Mouse (Mus musculus): ENCODE measurements around the gene Cxxc4. TPM values are rescaled to one million over a fixed set of nuclear protein-coding genes. Genes with fewer than 3 reads are reported as not detected.
"Not testable (repeated sequence)": the region's sequence is repeated elsewhere in the genome, so short reads cannot be mapped to it uniquely, and the experiment has no call there.

The Cxxc4 gene
- 12.9 and 13.2 TPM in 2 replicates for polyA plus RNA-seq (2012; rRNA removed)

- DNase-seq, result peak in 1 of 2 experiments; percentile 22
- Histone ChIP-seq H3K27me3 (ENCODE audit: control insufficient read depth, insufficient read depth, low read length) (no peaks in the 10 kb centered on the region), H3K27ac (ENCODE audit: insufficient read depth, low read length) (peak within 1 kb of the TSS; percentile 4), H3K4me1 (ENCODE audit: control insufficient read depth, insufficient read depth, low read length) (no peaks in the 10 kb centered on the region; the same call in 1 of the 2 replicates), H3K4me3 (replicated peaks; ENCODE audit: insufficient read depth, low read depth, low read length) (peak within 1 kb of the TSS; percentile 69)
- 7% methylated on average over 19 of the region's 22 CpGs for WGBS
- TF ChIP-seq CTCF (IDR thresholded peaks at IDR 0.05; ENCODE audit: borderline replicate concordance, insufficient read depth, low read depth, low read length) (no peak), POLR2A (IDR thresholded peaks at IDR 0.05; ENCODE audit: borderline replicate concordance, insufficient read depth, low read length) (peak; percentile 1; the same call in 1 of the 2 replicates)
These were observed at the start of gene Cxxc4 for GRCm38 (mm10) chr3:134236414-134237112. Gene Cxxc4 (plus strand): TSS chr3:134236484.

- WGBS, result 43% methylated on average over 12 of the region's 12 CpGs
- no peak for DNase-seq
- H3K4me1 ChIP-seq (ENCODE audit: control insufficient read depth, insufficient read depth, low read length), result no peaks in the 10 kb centered on the region
- TF ChIP-seq POLR2A (IDR thresholded peaks at IDR 0.05; ENCODE audit: borderline replicate concordance, insufficient read depth, low read length) (no peak), CTCF (IDR thresholded peaks at IDR 0.05; ENCODE audit: borderline replicate concordance, insufficient read depth, low read depth, low read length) (no peak)
- H3K27me3 ChIP-seq (ENCODE audit: control insufficient read depth, insufficient read depth, low read length), result no peaks in the 10 kb centered on the region
- H3K27ac ChIP-seq (ENCODE audit: insufficient read depth, low read length), result no peak overlapping the region
- H3K4me3 ChIP-seq (replicated peaks; ENCODE audit: insufficient read depth, low read depth, low read length), result peak overlapping the region; percentile 21
These were observed 47.0 kb upstream of the Cxxc4 start for GRCm38 (mm10) chr3:134188979-134189946.

DNA sequence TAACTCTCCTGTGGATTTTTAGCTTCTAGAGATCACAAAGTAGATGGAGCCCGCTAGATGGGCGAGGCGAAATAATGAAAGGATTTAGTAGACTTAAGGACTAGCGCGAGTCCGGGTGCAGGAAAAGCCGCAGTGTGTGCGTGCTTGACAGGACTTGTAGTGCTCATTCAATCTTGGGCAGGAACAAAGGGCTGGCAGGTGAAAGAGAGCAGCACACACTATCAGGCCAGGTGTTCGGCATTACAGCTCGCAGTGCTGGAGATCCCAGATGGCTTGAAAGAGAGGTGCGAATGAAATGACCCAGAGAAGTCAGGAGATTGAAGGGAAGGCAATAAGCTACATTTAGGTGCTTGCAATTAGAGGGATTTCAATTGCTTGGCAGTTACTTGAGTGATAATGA is 46.2 kb upstream of the Cxxc4 start:
- TF ChIP-seq POLR2A (IDR thresholded peaks at IDR 0.05; ENCODE audit: borderline replicate concordance, insufficient read depth, low read length), result no peak
- TF ChIP-seq CTCF (IDR thresholded peaks at IDR 0.05; ENCODE audit: borderline replicate concordance, insufficient read depth, low read depth, low read length), result no peak
- peak; percentile 2 to 15 for DNase-seq
- no peaks in the 10 kb centered on the region for H3K4me1 ChIP-seq (ENCODE audit: control insufficient read depth, insufficient read depth, low read length)
- H3K4me3 ChIP-seq (replicated peaks; ENCODE audit: insufficient read depth, low read depth, low read length), result no peak overlapping the region
- no peak overlapping the region for H3K27ac ChIP-seq (ENCODE audit: insufficient read depth, low read length)
- 63% methylated on average over 11 of the region's 11 CpGs for WGBS
- H3K27me3 ChIP-seq (ENCODE audit: control insufficient read depth, insufficient read depth, low read length), result no peaks in the 10 kb centered on the region

DNA sequence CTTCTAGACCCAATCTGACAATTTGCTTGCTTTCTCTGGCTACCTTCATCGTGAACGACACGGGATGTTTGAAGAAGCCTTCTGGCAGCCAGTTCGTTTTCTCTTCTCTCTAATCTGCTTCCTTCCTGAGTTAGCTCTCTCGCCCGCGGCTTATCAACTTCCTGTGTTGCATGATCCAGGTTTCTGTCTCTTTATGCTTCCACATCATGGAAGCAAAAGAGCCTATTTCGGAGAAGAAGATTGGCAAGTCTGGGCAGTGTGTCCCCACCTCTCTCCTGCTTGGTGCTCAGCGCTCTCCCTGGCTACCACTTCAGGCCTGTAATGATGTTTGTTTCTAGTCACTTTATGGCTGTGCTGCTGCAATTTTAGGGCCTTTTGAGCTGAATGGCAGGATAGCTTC is 36.4 kb upstream of the Cxxc4 start:
- WGBS, result 82% methylated on average over 9 of the region's 9 CpGs
- TF ChIP-seq CTCF (IDR thresholded peaks at IDR 0.05; ENCODE audit: borderline replicate concordance, insufficient read depth, low read depth, low read length) (no peak), POLR2A (IDR thresholded peaks at IDR 0.05; ENCODE audit: borderline replicate concordance, insufficient read depth, low read length) (no peak)
- no peaks in the 10 kb centered on the region for H3K27me3 ChIP-seq (ENCODE audit: control insufficient read depth, insufficient read depth, low read length)
- no peaks in the 10 kb centered on the region for H3K4me1 ChIP-seq (ENCODE audit: control insufficient read depth, insufficient read depth, low read length)
- no peak overlapping the region for H3K27ac ChIP-seq (ENCODE audit: insufficient read depth, low read length)
- no peak for DNase-seq
- H3K4me3 ChIP-seq (replicated peaks; ENCODE audit: insufficient read depth, low read depth, low read length), result no peak overlapping the region

GRCm38 (mm10) chr3:134206624-134207023 is 29.7 kb upstream of the Cxxc4 start:
- Histone ChIP-seq H3K4me3 (replicated peaks; ENCODE audit: insufficient read depth, low read depth, low read length) (no peak overlapping the region), H3K4me1 (ENCODE audit: control insufficient read depth, insufficient read depth, low read length) (no peaks in the 10 kb centered on the region), H3K27me3 (ENCODE audit: control insufficient read depth, insufficient read depth, low read length) (no peaks in the 10 kb centered on the region), H3K27ac (ENCODE audit: insufficient read depth, low read length) (no peak overlapping the region)
- WGBS, result 94% methylated on average over 3 of the region's 3 CpGs
- no peak for TF ChIP-seq POLR2A (IDR thresholded peaks at IDR 0.05; ENCODE audit: borderline replicate concordance, insufficient read depth, low read length)
- no peak for TF ChIP-seq CTCF (IDR thresholded peaks at IDR 0.05; ENCODE audit: borderline replicate concordance, insufficient read depth, low read depth, low read length)
- no peak for DNase-seq

DNA sequence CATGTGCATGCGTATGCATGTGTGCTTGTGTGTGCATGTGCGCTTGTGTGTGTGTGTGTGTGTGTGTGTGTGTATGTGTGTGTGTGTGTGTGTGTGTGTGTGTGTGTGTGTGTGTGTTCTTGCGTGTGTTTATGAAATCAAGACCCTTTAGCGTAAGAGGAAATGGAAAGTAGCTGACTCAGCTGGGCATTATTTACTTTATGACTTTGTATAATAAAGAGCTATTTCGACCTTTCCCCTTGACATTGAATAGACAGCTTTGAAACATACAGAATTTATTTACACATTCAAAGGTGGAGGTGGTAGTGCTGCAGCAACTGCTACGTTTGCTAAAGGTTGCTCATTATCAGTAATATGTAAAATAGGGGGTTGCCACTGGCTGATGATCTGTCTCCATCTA is 25.3 kb upstream of the Cxxc4 start:
- H3K4me3 ChIP-seq (replicated peaks; ENCODE audit: insufficient read depth, low read depth, low read length), result no peak overlapping the region
- no peaks in the 10 kb centered on the region for H3K27me3 ChIP-seq (ENCODE audit: control insufficient read depth, insufficient read depth, low read length)
- no peak overlapping the region for H3K27ac ChIP-seq (ENCODE audit: insufficient read depth, low read length)
- H3K4me1 ChIP-seq (ENCODE audit: control insufficient read depth, insufficient read depth, low read length), result no peaks in the 10 kb centered on the region
- 92% methylated on average over 6 of the region's 6 CpGs for WGBS
- DNase-seq, result no peak
- TF ChIP-seq CTCF (IDR thresholded peaks at IDR 0.05; ENCODE audit: borderline replicate concordance, insufficient read depth, low read depth, low read length) (no peak), POLR2A (IDR thresholded peaks at IDR 0.05; ENCODE audit: borderline replicate concordance, insufficient read depth, low read length) (no peak)

- H3K4me3 ChIP-seq (replicated peaks; ENCODE audit: insufficient read depth, low read depth, low read length); H3K27me3 ChIP-seq (ENCODE audit: control insufficient read depth, insufficient read depth, low read length); H3K4me1 ChIP-seq (ENCODE audit: control insufficient read depth, insufficient read depth, low read length); DNase-seq; H3K27ac ChIP-seq (ENCODE audit: insufficient read depth, low read length): not testable (repeated sequence)
These were observed 16.4 kb upstream of the Cxxc4 start for GRCm38 (mm10) chr3:134219881-134220280.

DNA sequence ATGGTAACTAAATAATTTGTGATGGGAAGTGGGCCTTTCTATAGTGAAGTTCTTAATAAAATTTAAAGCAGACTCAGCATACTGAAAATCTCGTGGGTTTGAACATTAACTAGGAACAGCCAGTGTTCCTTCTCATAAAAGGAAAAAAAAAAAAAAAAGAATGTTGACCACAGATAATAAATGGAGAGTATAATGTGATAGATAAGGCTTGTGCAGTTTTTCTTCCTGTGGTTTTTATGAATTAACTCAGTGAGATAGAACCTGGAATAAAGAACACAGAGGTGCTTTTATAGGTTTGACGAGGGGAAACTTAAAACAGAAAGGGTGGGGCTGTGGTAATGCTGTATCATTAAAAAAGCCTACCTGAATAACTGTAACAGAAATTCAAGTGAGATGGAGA is 15.3 kb upstream of the Cxxc4 start:
- Histone ChIP-seq H3K27me3 (ENCODE audit: control insufficient read depth, insufficient read depth, low read length) (no peaks in the 10 kb centered on the region), H3K4me3 (replicated peaks; ENCODE audit: insufficient read depth, low read depth, low read length) (no peak overlapping the region), H3K4me1 (ENCODE audit: control insufficient read depth, insufficient read depth, low read length) (no peaks in the 10 kb centered on the region), H3K27ac (ENCODE audit: insufficient read depth, low read length) (no peak overlapping the region)
- DNase-seq, result no peak
- WGBS, result 58% methylated on average over 2 of the region's 2 CpGs
- TF ChIP-seq CTCF (IDR thresholded peaks at IDR 0.05; ENCODE audit: borderline replicate concordance, insufficient read depth, low read depth, low read length) (no peak), POLR2A (IDR thresholded peaks at IDR 0.05; ENCODE audit: borderline replicate concordance, insufficient read depth, low read length) (no peak)

Measured in cerebellum, adult 2 months (tissue).